8 mouse cellular contexts compared by ENCODE assay signal in genomic region chr6:38960791-38961426, GRCm38 (mm10).
DNase-seq lines count a peak whose midpoint lies in the region; ATAC-seq lines count a peak whose summit lies in the region.

No protein-coding gene starts in this region.

- H3K27me3 ChIP-seq in kidney, embryonic 16.5 days (ENCODE audit: insufficient read depth, low read length) = no peaks in the 10 kb centered on the region
- no peaks in the 10 kb centered on the region for H3K27me3 ChIP-seq in kidney, embryonic 14.5 days (ENCODE audit: control insufficient read depth, insufficient read depth, low read length)
- H3K27me3 ChIP-seq in intestine, embryonic 15.5 days (replicated peaks) = no peaks in the 10 kb centered on the region

- no peaks in the 10 kb centered on the region for H3K9me3 ChIP-seq in kidney, embryonic 16.5 days (ENCODE audit: low read length)
- H3K9me3 ChIP-seq in kidney, embryonic 14.5 days (ENCODE audit: control insufficient read depth, low read length) = no peaks in the 10 kb centered on the region
- H3K9me3 ChIP-seq in intestine, embryonic 15.5 days = no peaks in the 10 kb centered on the region

- no peak overlapping the region for H3K4me2 ChIP-seq in kidney, embryonic 16.5 days (replicated peaks; ENCODE audit: low read depth, low read length)
- H3K4me2 ChIP-seq in kidney, embryonic 14.5 days (replicated peaks; ENCODE audit: low read depth, low read length) = no peak overlapping the region
- H3K4me2 ChIP-seq in intestine, embryonic 15.5 days (replicated peaks) = no peak overlapping the region

- WGBS in kidney, embryonic 16.5 days = 65% methylated on average over 12 of the region's 12 CpGs
- 71% methylated on average over 12 of the region's 12 CpGs for WGBS in kidney, embryonic 14.5 days
- 67% methylated on average over 12 of the region's 12 CpGs for WGBS in intestine, embryonic 15.5 days

- DNase-seq in NIH3T3 (ENCODE audit: low read depth) = peak; percentile 91
- peak; percentile 53 to 56 for DNase-seq in cerebellum, postnatal 10 days
- peak; percentile 42 for DNase-seq in retina, embryonic 14.5 days (ENCODE audit: low spot score)
- DNase-seq in natural killer cell, adult 2 months (ENCODE audit: low spot score in 2 of 2) = no peak

- H3K4me3 ChIP-seq in kidney, embryonic 16.5 days (ENCODE audit: low read length) = no peak overlapping the region
- H3K4me3 ChIP-seq in kidney, embryonic 14.5 days (ENCODE audit: low read length) = no peak overlapping the region
- H3K4me3 ChIP-seq in intestine, embryonic 15.5 days (replicated peaks) = no peak overlapping the region

- 0 out of 2 replicates have a peak, but pooled peaks cover 13% of the 10 kb centered on the region for H3K4me1 ChIP-seq in kidney, embryonic 16.5 days (ENCODE audit: insufficient read depth, low read length)
- peaks cover 3% of the 10 kb centered on the region; the same call in 1 of the 2 replicates for H3K4me1 ChIP-seq in kidney, embryonic 14.5 days (ENCODE audit: control insufficient read depth, insufficient read depth, low read length)
- H3K4me1 ChIP-seq in intestine, embryonic 15.5 days (replicated peaks) = peaks cover 3% of the 10 kb centered on the region; the same call in 1 of the 2 replicates

- H3K9ac ChIP-seq in kidney, embryonic 16.5 days (replicated peaks; ENCODE audit: low read length) = no peak overlapping the region
- no peak overlapping the region for H3K9ac ChIP-seq in kidney, embryonic 14.5 days (ENCODE audit: low read depth, low read length)
- no peak overlapping the region for H3K9ac ChIP-seq in intestine, embryonic 15.5 days

- ATAC-seq in kidney, embryonic 16.5 days (ENCODE audit: low FRiP score, low TSS enrichment) = 0 out of 2 replicates have a peak, but pooled peaks have one; percentile 25
- no peak for ATAC-seq in kidney, embryonic 14.5 days (ENCODE audit: low FRiP score, low TSS enrichment)
- ATAC-seq in intestine, embryonic 15.5 days = peak; percentile 45; the same call in 1 of the 2 replicates
- no peak for ATAC-seq in erythroblast, adult 5-6 weeks (replicated peaks; ENCODE audit: low FRiP score, poor library complexity, severe bottlenecking)

- no peak overlapping the region for H3K27ac ChIP-seq in kidney, embryonic 16.5 days (ENCODE audit: low read length)
- H3K27ac ChIP-seq in kidney, embryonic 14.5 days (ENCODE audit: low read depth, low read length) = no peak overlapping the region
- no peak overlapping the region for H3K27ac ChIP-seq in intestine, embryonic 15.5 days

- H3K36me3 ChIP-seq in kidney, embryonic 16.5 days (ENCODE audit: insufficient read depth, low read length) = no peaks in the 10 kb centered on the region
- H3K36me3 ChIP-seq in kidney, embryonic 14.5 days (ENCODE audit: control insufficient read depth, insufficient read depth, low read length) = no peaks in the 10 kb centered on the region
- H3K36me3 ChIP-seq in intestine, embryonic 15.5 days = no peaks in the 10 kb centered on the region

Comparison
In these comparisons a context has a peak if more than half of its experiments do, and no peak if none do; other contexts are left out.
1. ATAC-seq: peak in kidney, embryonic 16.5 days (single experiment) and intestine, embryonic 15.5 days (single experiment); none in kidney, embryonic 14.5 days (single experiment) and erythroblast, adult 5-6 weeks (single experiment).
2. DNase-seq: peak in NIH3T3 (single experiment), cerebellum, postnatal 10 days (2 of 2) and retina, embryonic 14.5 days (single experiment); none in natural killer cell, adult 2 months (0 of 2).